Mouse (Mus musculus) hindlimb bud, embryonic 11.5 days (tissue): ENCODE data around the gene Men1.

Experiments used
- DNase-seq: peaks from one replicate; pipeline ENCODE4 v3.0.0-alpha.2; 2012; ENCODE audit warnings: low read depth, low spot score; ENCODE audit errors: extremely low spot score

Men1 gene

GRCm38 (mm10) chr19:6338716-6339115 is 3.9 kb downstream of the Men1 start:
- DNase-seq = no peak

- DNase-seq = no peak
Measured at GRCm38 (mm10) chr19:6339191-6339590, 4.4 kb downstream of the Men1 start.

- no peak for DNase-seq
Measured at GRCm38 (mm10) chr19:6339890-6340504, 5.2 kb downstream of the Men1 start.

- DNase-seq = no peak
Measured at GRCm38 (mm10) chr19:6340524-6341452, 6.0 kb downstream of the Men1 start, which contains the start of gene Map4k2. Gene Map4k2 (plus strand): TSS chr19:6341135.

- DNase-seq = no peak
Measured at GRCm38 (mm10) chr19:6341453-6342077, 6.8 kb downstream of the Men1 start.

- DNase-seq = no peak
Measured at GRCm38 (mm10) chr19:6342276-6342933, 7.6 kb downstream of the Men1 start.

GRCm38 (mm10) chr19:6343066-6343925 is 8.5 kb downstream of the Men1 start:
- no peak for DNase-seq

- DNase-seq = no peak
Measured at GRCm38 (mm10) chr19:6343996-6344395, 9.2 kb downstream of the Men1 start.

GRCm38 (mm10) chr19:6346023-6346422 is 11.2 kb downstream of the Men1 start:
- DNase-seq = no peak

- no peak for DNase-seq
Measured at GRCm38 (mm10) chr19:6346661-6347060, 11.9 kb downstream of the Men1 start.

GRCm38 (mm10) chr19:6347615-6348014 is 12.8 kb downstream of the Men1 start:
- no peak for DNase-seq

GRCm38 (mm10) chr19:6348717-6349116 is 13.9 kb downstream of the Men1 start:
- no peak for DNase-seq

GRCm38 (mm10) chr19:6349215-6349983 is 14.6 kb downstream of the Men1 start:
- DNase-seq = no peak

- no peak for DNase-seq
Measured at GRCm38 (mm10) chr19:6351431-6352106, 16.8 kb downstream of the Men1 start.

- no peak for DNase-seq
Measured at GRCm38 (mm10) chr19:6352107-6352505, 17.3 kb downstream of the Men1 start.

GRCm38 (mm10) chr19:6354030-6354429 is 19.3 kb downstream of the Men1 start:
- DNase-seq = no peak

GRCm38 (mm10) chr19:6361291-6361690 is 26.5 kb downstream of the Men1 start:
- no peak for DNase-seq

GRCm38 (mm10) chr19:6363091-6363410 is 28.3 kb downstream of the Men1 start:
- no peak for DNase-seq
